Mouse (Mus musculus): ENCODE data around the gene Acap3. TPM values are rescaled to one million over a fixed set of nuclear protein-coding genes. Genes with fewer than 3 reads are reported as not detected.

The Acap3 gene
- total and polyA plus RNA-seq, 2 experiments from 2014 or later = 56.4 to 93.5 TPM

DNA sequence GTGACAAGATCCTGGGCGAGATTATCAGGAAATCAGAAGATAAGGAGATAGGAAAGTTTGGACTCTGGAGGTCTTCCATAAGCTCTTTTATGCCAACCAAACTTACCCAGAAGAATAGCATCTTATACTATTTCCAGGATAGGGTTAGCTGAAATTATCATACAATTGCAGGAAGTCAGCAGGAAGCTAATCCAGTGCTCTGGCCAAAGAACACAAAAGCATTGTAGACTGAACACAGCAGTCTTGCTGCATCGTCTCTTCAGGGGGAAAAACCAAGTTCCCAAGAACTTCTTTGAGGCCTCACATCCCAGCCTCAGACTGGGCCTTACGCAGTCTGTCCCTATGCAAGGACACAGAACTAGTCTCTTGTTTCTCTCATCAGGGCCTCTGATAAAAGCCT lies 8.0 kb upstream of the Acap3 start:
- Histone ChIP-seq H3K9me3 (ENCODE audit: low read length) (no peaks in the 10 kb centered on the region), H3K9ac (replicated peaks; ENCODE audit: low read length) (no peak overlapping the region), H3K27me3 (ENCODE audit: insufficient read depth, low read length) (no peaks in the 10 kb centered on the region), H3K36me3 (ENCODE audit: insufficient read depth, low read length) (peaks cover 34% of the 10 kb centered on the region), H3K4me1 (ENCODE audit: insufficient read depth, low read length) (no peaks in the 10 kb centered on the region), H3K4me3 (ENCODE audit: low read length) (no peak overlapping the region), H3K27ac (no peak overlapping the region), H3K4me2 (ENCODE audit: low read depth, low read length) (no peak overlapping the region)
- no peak for TF ChIP-seq CTCF (IDR thresholded peaks at IDR 0.05; ENCODE audit: low read depth)
- no peak for ATAC-seq
- WGBS = 80% methylated on average over 3 of the region's 3 CpGs
- no peak for DNase-seq (ENCODE audit: low spot score)

- no peak for TF ChIP-seq CTCF (IDR thresholded peaks at IDR 0.05; ENCODE audit: low read depth)
- Histone ChIP-seq H3K4me3 (ENCODE audit: low read length) (no peak overlapping the region), H3K4me1 (ENCODE audit: insufficient read depth, low read length) (no peaks in the 10 kb centered on the region), H3K27me3 (ENCODE audit: insufficient read depth, low read length) (no peaks in the 10 kb centered on the region), H3K4me2 (ENCODE audit: low read depth, low read length) (no peak overlapping the region), H3K27ac (no peak overlapping the region), H3K36me3 (ENCODE audit: insufficient read depth, low read length) (peaks cover 42% of the 10 kb centered on the region), H3K9ac (replicated peaks; ENCODE audit: low read length) (no peak overlapping the region), H3K9me3 (ENCODE audit: low read length) (no peaks in the 10 kb centered on the region)
- 95% methylated on average over 5 of the region's 5 CpGs for WGBS
- DNase-seq (ENCODE audit: low spot score) = no peak
- ATAC-seq = no peak
These were observed 5.3 kb upstream of the Acap3 start for GRCm38 (mm10) chr4:155886330-155886729.

DNA sequence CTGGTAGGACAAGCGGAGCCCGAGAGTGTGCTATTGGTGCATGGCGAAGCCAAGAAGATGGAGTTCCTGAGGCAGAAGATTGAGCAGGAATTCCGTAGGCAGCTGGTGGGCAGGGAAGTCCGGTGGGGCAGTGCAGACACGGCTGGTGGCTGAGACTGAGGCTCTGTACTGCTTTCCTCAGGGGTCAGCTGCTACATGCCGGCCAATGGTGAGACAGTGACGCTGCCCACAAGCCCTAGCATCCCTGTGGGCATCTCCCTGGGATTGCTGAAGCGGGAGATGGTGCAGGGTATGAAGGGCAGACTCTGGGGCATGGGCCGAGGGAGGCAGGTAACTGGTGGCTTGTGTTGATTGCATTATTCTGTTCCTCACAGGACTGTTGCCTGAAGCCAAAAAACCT lies 3.9 kb upstream of the Acap3 start:
- Histone ChIP-seq H3K4me2 (ENCODE audit: low read depth, low read length) (no peak overlapping the region), H3K27ac (no peak overlapping the region), H3K9me3 (ENCODE audit: low read length) (no peaks in the 10 kb centered on the region), H3K36me3 (ENCODE audit: insufficient read depth, low read length) (peaks cover 42% of the 10 kb centered on the region), H3K4me3 (ENCODE audit: low read length) (no peak overlapping the region), H3K4me1 (ENCODE audit: insufficient read depth, low read length) (no peaks in the 10 kb centered on the region), H3K9ac (replicated peaks; ENCODE audit: low read length) (no peak overlapping the region), H3K27me3 (ENCODE audit: insufficient read depth, low read length) (no peaks in the 10 kb centered on the region)
- TF ChIP-seq CTCF (IDR thresholded peaks at IDR 0.05; ENCODE audit: low read depth) = no peak
- DNase-seq (ENCODE audit: low spot score) (no peak), ATAC-seq (no peak)
- whole genome bisulfite sequencing = 85% methylated on average over 10 of the region's 10 CpGs

DNA sequence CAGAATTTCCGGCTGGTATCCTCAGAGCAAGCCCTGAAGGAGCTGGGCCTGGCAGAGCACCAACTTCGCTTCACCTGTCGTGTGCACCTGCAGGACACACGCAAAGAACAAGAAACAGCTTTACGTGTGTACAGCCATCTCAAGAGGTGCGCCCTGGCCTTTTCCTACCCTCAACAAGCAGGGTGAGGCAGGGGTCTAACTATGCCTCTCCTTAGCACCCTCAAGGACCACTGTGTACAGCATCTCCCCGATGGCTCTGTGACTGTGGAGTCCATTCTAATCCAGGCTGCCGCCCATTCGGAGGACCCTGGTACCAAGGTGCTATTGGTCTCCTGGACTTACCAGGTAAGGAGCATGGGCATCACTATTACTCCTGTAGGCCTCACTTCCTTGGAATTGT lies 3.4 kb upstream of the Acap3 start:
- WGBS = 96% methylated on average over 9 of the region's 9 CpGs
- no peak for TF ChIP-seq CTCF (IDR thresholded peaks at IDR 0.05; ENCODE audit: low read depth)
- Histone ChIP-seq H3K27ac (no peak overlapping the region), H3K4me2 (ENCODE audit: low read depth, low read length) (no peak overlapping the region), H3K9ac (replicated peaks; ENCODE audit: low read length) (no peak overlapping the region), H3K9me3 (ENCODE audit: low read length) (no peaks in the 10 kb centered on the region), H3K27me3 (ENCODE audit: insufficient read depth, low read length) (no peaks in the 10 kb centered on the region), H3K36me3 (ENCODE audit: insufficient read depth, low read length) (peaks cover 42% of the 10 kb centered on the region), H3K4me1 (ENCODE audit: insufficient read depth, low read length) (peaks cover 3% of the 10 kb centered on the region; the same call in 1 of the 2 replicates), H3K4me3 (ENCODE audit: low read length) (no peak overlapping the region)
- ATAC-seq = no peak
- no peak for DNase-seq (ENCODE audit: low spot score)

GRCm38 (mm10) chr4:155889316-155889715 lies 2.3 kb upstream of the Acap3 start:
- H3K4me2 ChIP-seq (ENCODE audit: low read depth, low read length) = no peak overlapping the region
- WGBS = 81% methylated on average over 5 of the region's 5 CpGs
- peaks cover 42% of the 10 kb centered on the region for H3K36me3 ChIP-seq (ENCODE audit: insufficient read depth, low read length)
- no peak overlapping the region for H3K27ac ChIP-seq
- no peak for DNase-seq (ENCODE audit: low spot score)
- H3K4me3 ChIP-seq (ENCODE audit: low read length) = no peak overlapping the region
- no peak overlapping the region for H3K9ac ChIP-seq (replicated peaks; ENCODE audit: low read length)
- no peak for ATAC-seq
- no peaks in the 10 kb centered on the region for H3K9me3 ChIP-seq (ENCODE audit: low read length)
- peaks cover 14% of the 10 kb centered on the region for H3K4me1 ChIP-seq (ENCODE audit: insufficient read depth, low read length)
- no peaks in the 10 kb centered on the region for H3K27me3 ChIP-seq (ENCODE audit: insufficient read depth, low read length)
- TF ChIP-seq CTCF (IDR thresholded peaks at IDR 0.05; ENCODE audit: low read depth) = no peak

DNA sequence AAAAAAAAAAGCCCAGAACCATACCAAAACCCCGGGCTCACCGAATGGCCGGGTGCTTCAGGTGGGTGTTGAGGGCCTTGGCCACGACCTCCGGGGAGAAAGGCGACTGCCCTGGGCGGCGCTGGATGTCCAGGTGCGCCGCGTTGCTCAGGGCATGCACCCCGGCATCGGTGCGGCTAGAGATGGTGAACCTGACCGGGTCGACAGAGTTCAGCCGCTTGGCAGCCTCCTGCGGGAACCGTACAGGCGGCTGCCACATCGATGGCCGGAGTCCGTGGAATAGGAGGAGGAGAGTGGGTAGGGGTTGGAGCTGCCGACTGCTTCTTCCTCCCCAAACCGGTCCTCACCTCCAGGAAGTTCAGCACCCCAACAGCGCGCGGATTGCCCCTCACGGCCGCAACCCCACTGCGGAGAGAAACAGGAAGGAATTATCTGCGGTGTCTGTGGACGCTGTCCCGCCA lies 581 bp upstream of the Acap3 start:
- Histone ChIP-seq H3K4me2 (ENCODE audit: low read depth, low read length) (peak overlapping the region; percentile 73), H3K4me3 (ENCODE audit: low read length) (peak overlapping the region; percentile 79), H3K27ac (peak overlapping the region; percentile 99), H3K9ac (replicated peaks; ENCODE audit: low read length) (peak overlapping the region; percentile 89), H3K36me3 (ENCODE audit: insufficient read depth, low read length) (peaks cover 32% of the 10 kb centered on the region), H3K9me3 (ENCODE audit: low read length) (no peaks in the 10 kb centered on the region), H3K27me3 (ENCODE audit: insufficient read depth, low read length) (no peaks in the 10 kb centered on the region), H3K4me1 (ENCODE audit: insufficient read depth, low read length) (peaks cover 31% of the 10 kb centered on the region)
- no peak for DNase-seq (ENCODE audit: low spot score)
- no peak for TF ChIP-seq CTCF (IDR thresholded peaks at IDR 0.05; ENCODE audit: low read depth)
- 0% methylated on average over 34 of the region's 34 CpGs for WGBS
- peak; percentile 0; the same call in 1 of the 2 replicates for ATAC-seq

- no peaks in the 10 kb centered on the region for H3K9me3 ChIP-seq (ENCODE audit: low read length)
- H3K4me1 ChIP-seq (ENCODE audit: insufficient read depth, low read length) = peaks cover 32% of the 10 kb centered on the region
- DNase-seq (ENCODE audit: low spot score) (peak; percentile 95), ATAC-seq (peak; percentile 87)
- peak overlapping the region; percentile 89 for H3K9ac ChIP-seq (replicated peaks; ENCODE audit: low read length)
- H3K36me3 ChIP-seq (ENCODE audit: insufficient read depth, low read length) = peaks cover 29% of the 10 kb centered on the region
- peak overlapping the region; percentile 79 for H3K4me3 ChIP-seq (ENCODE audit: low read length)
- WGBS = under 1% methylated on average over 52 of the region's 56 CpGs
- H3K4me2 ChIP-seq (ENCODE audit: low read depth, low read length) = peak overlapping the region; percentile 73
- TF ChIP-seq CTCF (IDR thresholded peaks at IDR 0.05; ENCODE audit: low read depth) = 0 out of 2 replicates have a peak, but pooled peaks have one; percentile 39
- no peaks in the 10 kb centered on the region for H3K27me3 ChIP-seq (ENCODE audit: insufficient read depth, low read length)
- H3K27ac ChIP-seq = peak overlapping the region; percentile 99
These were observed 395 bp downstream of the Acap3 start for GRCm38 (mm10) chr4:155892017-155892416.
